Comparison of ENCODE assay signal across 23 mouse cellular contexts in the genomic region with DNA sequence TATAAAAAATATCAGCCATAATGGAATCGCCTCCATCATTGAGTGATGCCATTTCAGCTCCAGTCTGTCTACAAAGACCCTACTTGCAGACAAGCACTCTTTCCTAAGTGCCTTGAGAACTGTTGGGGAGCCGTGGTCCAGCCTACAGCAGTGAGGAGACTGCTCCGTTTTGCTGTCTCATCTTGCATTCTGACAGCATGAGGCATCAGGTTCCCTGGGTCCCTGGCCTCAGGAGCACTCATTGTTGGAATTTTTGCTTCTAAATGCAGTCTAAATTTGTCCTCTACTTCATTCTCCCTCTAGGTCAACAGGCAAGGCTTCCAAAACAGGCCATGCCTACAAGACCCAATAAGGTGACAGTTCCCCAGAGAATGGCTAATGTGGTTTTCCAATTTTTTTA.
A peak's percentile ranks its signal among the peaks of the same experiment; 100 is the strongest.
DNase-seq lines count a peak whose midpoint lies in the region; TF ChIP-seq lines count a peak whose summit lies in the region.
"Had no signal": no experiment of that assay in that cellular context is flagged by ENCODE, and none has a peak within 500 bp of the region (broad histone marks: within the 10 kb centered on the region; RNA-seq: fewer than 3 reads in every experiment).

No protein-coding gene starts in this region.

- DNase-seq in heart, embryonic 10.5 days (ENCODE audit: low spot score) = no peak
- no peak for DNase-seq in heart, adult 2 months
- peak; percentile 73 for DNase-seq in 3T3-L1 (ENCODE audit: low read depth, low spot score)
- peak; percentile 76 for DNase-seq in Muller cell, postnatal 12 days (ENCODE audit: inconsistent ontology term)
- DNase-seq in T-cell, adult 2 months (ENCODE audit: low spot score) = no peak
- no peak for DNase-seq in kidney, postnatal 25 days
- DNase-seq: adrenal gland, adult 8-10 months; adrenal gland, postnatal 25 days; cerebellum, adult 11-12 months; cerebellum, adult 8-10 months; cerebellum, postnatal 10 days; cerebellum, postnatal 36 days; embryo, embryonic 11 days; forebrain, postnatal 0 days; gastrocnemius, adult 2 months; gastrocnemius, postnatal 14 days; heart, adult 18-20 months; heart, postnatal 14 days had no signal

- peak overlapping the region; percentile 16; the same call in 1 of the 2 replicates for H3K27ac ChIP-seq in heart, embryonic 10.5 days
- no peak overlapping the region for H3K27ac ChIP-seq in heart, adult 2 months
- H3K27ac ChIP-seq in embryonic fibroblast, embryonic 13.5 days (ENCODE audit: insufficient read depth, low read length) = peak overlapping the region; percentile 92
- H3K27ac ChIP-seq: gastrocnemius, adult 2 months; heart, embryonic 15.5 days; hindbrain, embryonic 12.5 days; hindbrain, embryonic 15.5 days had no signal

- H3K79me2 ChIP-seq in heart, adult 2 months (replicated peaks; ENCODE audit: control insufficient read depth, insufficient read depth, low read length) = no peaks in the 10 kb centered on the region

- no peak overlapping the region for H3K9ac ChIP-seq in heart, adult 2 months (ENCODE audit: low read depth, low read length)
- H3K9ac ChIP-seq: forebrain, postnatal 0 days; heart, embryonic 12.5 days; heart, embryonic 15.5 days; hindbrain, embryonic 12.5 days; hindbrain, embryonic 15.5 days had no signal

- WGBS in heart, embryonic 10.5 days = 61% methylated on average over 3 of the region's 3 CpGs
- 82% methylated on average over 3 of the region's 3 CpGs for WGBS in heart, adult 2 months

- no peak for TF ChIP-seq CTCF in heart, adult 2 months (IDR thresholded peaks at IDR 0.05)
- TF ChIP-seq CTCF in embryonic fibroblast, embryonic 13.5 days (IDR thresholded peaks at IDR 0.05; ENCODE audit: borderline replicate concordance, insufficient read depth, low read length) = no peak

- no peaks in the 10 kb centered on the region for H3K27me3 ChIP-seq in heart, embryonic 10.5 days (ENCODE audit: insufficient read depth, poor library complexity, severe bottlenecking)
- H3K27me3 ChIP-seq in heart, adult 2 months (ENCODE audit: control insufficient read depth, insufficient read depth, low read length) = no peaks in the 10 kb centered on the region
- H3K27me3 ChIP-seq: heart, embryonic 12.5 days; heart, embryonic 15.5 days; hindbrain, embryonic 12.5 days; hindbrain, embryonic 15.5 days had no signal

- no peaks in the 10 kb centered on the region for H3K9me3 ChIP-seq in heart, embryonic 10.5 days
- H3K9me3 ChIP-seq: heart, embryonic 12.5 days; heart, embryonic 15.5 days; hindbrain, embryonic 12.5 days; hindbrain, embryonic 15.5 days had no signal

- H3K4me3 ChIP-seq in heart, embryonic 10.5 days = no peak overlapping the region
- no peak overlapping the region for H3K4me3 ChIP-seq in heart, adult 2 months
- H3K4me3 ChIP-seq in embryonic fibroblast, embryonic 13.5 days (ENCODE audit: insufficient read depth, low read length) = no peak overlapping the region
- H3K4me3 ChIP-seq: gastrocnemius, adult 2 months; heart, embryonic 12.5 days; heart, embryonic 15.5 days; hindbrain, embryonic 12.5 days; hindbrain, embryonic 15.5 days had no signal

- intact Hi-C loops in heart, adult 2 months (cut with DNase I) = no loop called here

- H3K4me1 ChIP-seq in heart, embryonic 10.5 days = peaks cover 13% of the 10 kb centered on the region
- no peaks in the 10 kb centered on the region; the same call in 1 of the 2 replicates for H3K4me1 ChIP-seq in heart, adult 2 months (ENCODE audit: control insufficient read depth, insufficient read depth, low read length)
- H3K4me1 ChIP-seq in embryonic fibroblast, embryonic 13.5 days (ENCODE audit: control insufficient read depth, insufficient read depth, low read length) = peaks cover 5% of the 10 kb centered on the region
- H3K4me1 ChIP-seq: hindbrain, embryonic 12.5 days; hindbrain, embryonic 15.5 days had no signal

- no peak for TF ChIP-seq EP300 in heart, adult 2 months (IDR thresholded peaks at IDR 0.05; ENCODE audit: insufficient read depth, low read depth, low read length)

- no peaks in the 10 kb centered on the region for H3K36me3 ChIP-seq in heart, embryonic 10.5 days
- H3K36me3 ChIP-seq in heart, adult 2 months (ENCODE audit: control insufficient read depth, insufficient read depth, low read length) = no peaks in the 10 kb centered on the region
- H3K36me3 ChIP-seq: heart, embryonic 12.5 days; heart, embryonic 15.5 days; hindbrain, embryonic 12.5 days; hindbrain, embryonic 15.5 days had no signal

- TF ChIP-seq POLR2A in heart, adult 2 months (IDR thresholded peaks at IDR 0.05; ENCODE audit: insufficient read depth, low read depth, low read length) = no peak
- peak; percentile 17; the same call in 1 of the 2 replicates for TF ChIP-seq POLR2A in embryonic fibroblast, embryonic 13.5 days (IDR thresholded peaks at IDR 0.05; ENCODE audit: low read depth, low read length)

Comparison
In these comparisons a context has a peak if more than half of its experiments do, and no peak if none do; other contexts are left out.
1. DNase-seq: peak in 3T3-L1 (single experiment) and Muller cell, postnatal 12 days (single experiment); none in heart, embryonic 10.5 days (single experiment), heart, adult 2 months (0 of 2), T-cell, adult 2 months (single experiment) and kidney, postnatal 25 days (0 of 2).